Mouse (Mus musculus) lung, postnatal 0 days (tissue): ENCODE results near the gene Mapk10. TPM values are rescaled to one million over a fixed set of nuclear protein-coding genes. Genes with fewer than 3 reads are reported as not detected.

Source experiments
- ATAC-seq: fragments of 200-750 bp; cut with Nextera tagmentation; 2 replicates; pipeline ENCODE4 v1.8.0; 2017; ENCODE audit warnings: moderate library complexity
- DNase-seq: peaks from one replicate; pipeline ENCODE4 v3.0.0-alpha.2; 2016; ENCODE audit warnings: low spot score
- H3K27ac ChIP-seq: fragments of 300-500 bp; sonication (generic); 2 replicates; pipeline ENCODE4 v1.5.1; 2014; ENCODE audit warnings: antibody characterized with exemption, mild to moderate bottlenecking, low read length, mixed read lengths
- H3K27me3 ChIP-seq: fragments of 300-500 bp; sonication (generic); replicated peaks from 2 replicates; pipeline ENCODE4 v1.6.1; 2014; ENCODE audit warnings: low read length, mixed read lengths; ENCODE audit not compliant: insufficient read depth
- H3K36me3 ChIP-seq: fragments of 300-500 bp; sonication (generic); 2 replicates; pipeline ENCODE4 v1.6.1; 2014; ENCODE audit warnings: low read length, mixed read lengths; ENCODE audit not compliant: insufficient read depth
- H3K4me1 ChIP-seq: fragments of 300-500 bp; sonication (generic); 2 replicates; pipeline ENCODE4 v1.6.1; 2014; ENCODE audit warnings: antibody characterized with exemption, low read depth, low read length, mixed read lengths; ENCODE audit not compliant: insufficient read depth
- H3K4me2 ChIP-seq: fragments of 300-500 bp; sonication (generic); replicated peaks from 2 replicates; pipeline ENCODE4 v1.6.1; 2014; ENCODE audit warnings: low read depth, mild to moderate bottlenecking, low read length, moderate library complexity, mixed read lengths
- H3K4me3 ChIP-seq: fragments of 300-500 bp; sonication (generic); 2 replicates; pipeline ENCODE4 v1.5.1; 2014; ENCODE audit warnings: low read depth, low read length
- H3K9ac ChIP-seq: fragments of 300-500 bp; sonication (generic); replicated peaks from 2 replicates; pipeline ENCODE4 v1.6.1; 2014; ENCODE audit warnings: low read depth, mild to moderate bottlenecking
- H3K9me3 ChIP-seq: fragments of 300-500 bp; sonication (generic); 2 replicates; pipeline ENCODE4 v1.6.1; 2016; ENCODE audit warnings: low read length, mixed read lengths
- CTCF ChIP-seq: IDR thresholded peaks from 2 replicates; pipeline ENCODE4 v1.5.1; 2016; ENCODE audit warnings: antibody characterized with exemption, mild to moderate bottlenecking
- EP300 ChIP-seq: IDR thresholded peaks from 2 replicates; pipeline ENCODE4 v1.6.1; 2016; ENCODE audit warnings: antibody characterized with exemption, mild to moderate bottlenecking, control low read depth
- WGBS: fragments of 180-500 bp; shearing (Covaris S2); extraction: QIAGEN DNeasy Blood & Tissue Kit; methylation state at CpG from one replicate; pipeline ENCODE4 v1.1.7; 2014; 5-methylcytosine and 5-hydroxymethylcytosine counted together
- polyA plus RNA-seq: library from polyadenylated mRNA; unstranded; fragments of >200 nt; fragmentation: Nextera tagmentation; extraction: Ambion mirVana; gene quantifications from 2 replicates; pipeline ENCODE4 v1.2.1, GENCODE M21; 2015

Mapk10 gene
- polyA plus RNA-seq, 1 experiment from 2014 or later = 0.66 TPM

- 72% methylated on average over 12 of the region's 12 CpGs for WGBS
- H3K4me1 ChIP-seq = no peaks in the 10 kb centered on the region
- no peak for ATAC-seq
- no peak overlapping the region for H3K27ac ChIP-seq
- H3K36me3 ChIP-seq = no peaks in the 10 kb centered on the region
- H3K4me3 ChIP-seq = no peak overlapping the region
- no peak for DNase-seq
- H3K9me3 ChIP-seq = no peaks in the 10 kb centered on the region
- H3K9ac ChIP-seq = no peak overlapping the region
- no peak for TF ChIP-seq EP300
- TF ChIP-seq CTCF = no peak
- H3K4me2 ChIP-seq = no peak overlapping the region
- no peaks in the 10 kb centered on the region for H3K27me3 ChIP-seq
Measured at GRCm38 (mm10) chr5:102904066-102904465, 307.1 kb downstream of the Mapk10 start.

GRCm38 (mm10) chr5:102903487-102903886, 307.6 kb downstream of the Mapk10 start:
- H3K27ac ChIP-seq = no peak overlapping the region

GRCm38 (mm10) chr5:102901176-102901575, 310.0 kb downstream of the Mapk10 start:
- Histone ChIP-seq H3K27me3 (no peaks in the 10 kb centered on the region), H3K4me2 (no peak overlapping the region)
- no peak for DNase-seq

More at GRCm38 (mm10) chr5:102903487-102903886, 307.6 kb downstream of the Mapk10 start:
- TF ChIP-seq CTCF = no peak
- no peak for TF ChIP-seq EP300
- H3K27me3 ChIP-seq = no peaks in the 10 kb centered on the region
- WGBS = 84% methylated on average over 9 of the region's 9 CpGs
- no peak for DNase-seq
- no peak overlapping the region for H3K4me3 ChIP-seq
- no peaks in the 10 kb centered on the region for H3K9me3 ChIP-seq
- no peaks in the 10 kb centered on the region for H3K36me3 ChIP-seq
- no peak overlapping the region for H3K4me2 ChIP-seq
- no peak overlapping the region for H3K9ac ChIP-seq
- H3K4me1 ChIP-seq = no peaks in the 10 kb centered on the region
- ATAC-seq = no peak

GRCm38 (mm10) chr5:102899680-102900215, 311.4 kb downstream of the Mapk10 start:
- ATAC-seq (no peak), DNase-seq (no peak)
- TF ChIP-seq EP300 (no peak), CTCF (no peak)
- Histone ChIP-seq H3K27ac (no peak overlapping the region), H3K4me3 (no peak overlapping the region), H3K9ac (no peak overlapping the region), H3K27me3 (no peaks in the 10 kb centered on the region), H3K36me3 (no peaks in the 10 kb centered on the region), H3K4me2 (no peak overlapping the region), H3K4me1 (no peaks in the 10 kb centered on the region), H3K9me3 (no peaks in the 10 kb centered on the region)
- WGBS = 71% methylated on average over 6 of the region's 6 CpGs

More at GRCm38 (mm10) chr5:102901176-102901575, 310.0 kb downstream of the Mapk10 start:
- TF ChIP-seq EP300 (no peak), CTCF (no peak)
- 72% methylated on average over 5 of the region's 5 CpGs for WGBS
- no peak overlapping the region for H3K4me3 ChIP-seq
- H3K4me1 ChIP-seq = no peaks in the 10 kb centered on the region
- no peak for ATAC-seq
- no peaks in the 10 kb centered on the region for H3K9me3 ChIP-seq
- no peak overlapping the region for H3K27ac ChIP-seq
- no peaks in the 10 kb centered on the region for H3K36me3 ChIP-seq
- H3K9ac ChIP-seq = no peak overlapping the region

- Histone ChIP-seq H3K4me1 (no peaks in the 10 kb centered on the region), H3K36me3 (no peaks in the 10 kb centered on the region), H3K9me3 (no peaks in the 10 kb centered on the region), H3K9ac (no peak overlapping the region), H3K27ac (no peak overlapping the region), H3K27me3 (no peaks in the 10 kb centered on the region), H3K4me3 (no peak overlapping the region), H3K4me2 (no peak overlapping the region)
- DNase-seq (no peak), ATAC-seq (no peak)
- 79% methylated on average over 4 of the region's 4 CpGs for WGBS
- TF ChIP-seq CTCF (no peak), EP300 (no peak)
Measured at GRCm38 (mm10) chr5:102898301-102898700, 312.8 kb downstream of the Mapk10 start.

- WGBS = 97% methylated on average over 11 of the region's 11 CpGs
- Histone ChIP-seq H3K4me2 (no peak overlapping the region), H3K9me3 (no peaks in the 10 kb centered on the region), H3K27me3 (no peaks in the 10 kb centered on the region), H3K9ac (no peak overlapping the region), H3K27ac (no peak overlapping the region), H3K4me1 (no peaks in the 10 kb centered on the region), H3K4me3 (no peak overlapping the region), H3K36me3 (peaks cover 4% of the 10 kb centered on the region; the same call in 1 of the 2 replicates)
- ATAC-seq = no peak
- DNase-seq = no peak
- no peak for TF ChIP-seq CTCF
- TF ChIP-seq EP300 = no peak
Measured at GRCm38 (mm10) chr5:102892226-102892625, 318.9 kb downstream of the Mapk10 start.

GRCm38 (mm10) chr5:102889163-102889488, 322.0 kb downstream of the Mapk10 start:
- H3K4me3 ChIP-seq = no peak overlapping the region
- H3K36me3 ChIP-seq = peaks cover 4% of the 10 kb centered on the region; the same call in 1 of the 2 replicates
- H3K4me1 ChIP-seq = no peaks in the 10 kb centered on the region
- no peaks in the 10 kb centered on the region for H3K27me3 ChIP-seq
- no peak overlapping the region for H3K27ac ChIP-seq
- no peak overlapping the region for H3K9ac ChIP-seq
- no peak overlapping the region for H3K4me2 ChIP-seq
- no peak for DNase-seq
- ATAC-seq = no peak
- 68% methylated on average over 2 of the region's 2 CpGs for WGBS
- TF ChIP-seq EP300 (no peak), CTCF (no peak)
- H3K9me3 ChIP-seq = no peaks in the 10 kb centered on the region
